Mouse (Mus musculus) lung, adult 18-20 months (tissue): ENCODE results near the gene Gab2.
"Not testable (repeated sequence)": the region's sequence is repeated elsewhere in the genome, so short reads cannot be mapped to it uniquely, and the experiment has no call there.

Experiments
- DNase-seq, 2 experiments: peaks; one replicate each; pipeline ENCODE4 v3.0.0; 2022; ENCODE audit warnings: mixed read lengths in 2 of 2

Gab2 gene

DNA sequence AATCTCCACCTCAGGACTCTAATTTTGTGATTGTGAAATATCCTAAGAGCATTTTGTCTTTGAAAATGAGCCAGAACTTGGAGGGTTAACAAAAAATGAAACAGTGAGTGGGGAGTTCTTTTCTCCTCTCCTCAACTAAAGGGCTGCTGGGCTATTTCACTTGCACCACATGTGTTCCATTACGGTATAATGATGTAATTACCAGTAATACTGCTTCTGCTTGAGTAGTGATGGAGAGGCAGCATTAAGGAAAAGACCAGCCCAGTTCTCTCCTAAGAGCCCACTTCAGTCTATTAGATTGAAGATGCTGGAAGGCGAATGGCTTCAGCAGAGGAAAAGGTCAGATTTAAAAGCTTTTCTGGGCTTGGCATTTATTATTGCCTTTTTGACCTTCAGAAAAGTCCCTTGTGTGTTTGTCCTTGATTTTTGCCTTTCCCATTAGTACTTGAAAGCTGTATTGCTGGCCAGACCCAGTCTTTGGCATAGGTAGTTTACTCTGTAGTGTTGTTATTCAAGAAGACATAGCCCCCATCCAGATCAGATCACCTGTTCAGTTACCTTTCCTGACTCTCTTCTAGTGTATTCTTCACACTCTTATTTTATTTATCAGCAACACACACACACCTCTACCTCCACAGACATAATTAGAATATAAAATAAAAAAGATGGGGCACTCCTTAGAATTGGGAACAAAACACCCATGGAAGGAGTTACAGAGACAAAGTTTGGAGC, 69.9 kb downstream of the Gab2 start:
- DNase-seq = no peak

DNA sequence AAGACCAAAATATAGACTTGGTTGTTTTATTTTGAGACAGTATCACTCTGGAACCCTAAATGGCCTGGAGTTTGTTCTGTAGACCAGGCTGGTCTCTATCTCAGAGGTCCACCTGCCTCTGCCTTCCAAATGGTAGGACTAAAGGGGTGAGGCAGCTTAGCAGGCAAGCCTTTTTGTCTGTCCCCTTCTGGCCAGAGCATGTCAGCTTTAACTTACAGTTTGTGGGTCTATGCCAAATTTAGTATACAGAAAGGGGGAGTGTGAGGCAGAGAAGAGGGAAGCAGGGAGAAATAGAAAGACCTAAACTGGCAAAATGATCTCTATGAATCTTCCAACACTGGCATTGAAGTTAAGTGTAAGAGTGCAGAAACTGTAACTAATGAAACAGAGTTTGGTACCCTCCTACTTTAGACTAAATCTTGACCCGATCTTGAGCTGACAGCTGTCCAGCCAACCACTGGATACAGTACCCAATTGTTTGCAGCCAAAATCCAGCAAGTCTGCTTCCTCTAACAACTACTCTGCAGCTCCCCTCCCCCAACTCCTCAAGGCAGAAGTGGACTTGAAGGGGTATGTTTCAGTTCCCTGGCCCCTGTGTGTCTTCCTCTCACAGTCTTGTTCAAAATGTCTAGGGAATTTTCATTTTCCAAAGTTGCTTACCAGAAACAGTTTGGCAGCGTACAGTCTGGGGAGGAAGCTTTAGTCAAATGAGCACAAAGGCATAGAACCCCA, 73.5 kb downstream of the Gab2 start:
- peak; percentile 19 to 32 for DNase-seq

DNA sequence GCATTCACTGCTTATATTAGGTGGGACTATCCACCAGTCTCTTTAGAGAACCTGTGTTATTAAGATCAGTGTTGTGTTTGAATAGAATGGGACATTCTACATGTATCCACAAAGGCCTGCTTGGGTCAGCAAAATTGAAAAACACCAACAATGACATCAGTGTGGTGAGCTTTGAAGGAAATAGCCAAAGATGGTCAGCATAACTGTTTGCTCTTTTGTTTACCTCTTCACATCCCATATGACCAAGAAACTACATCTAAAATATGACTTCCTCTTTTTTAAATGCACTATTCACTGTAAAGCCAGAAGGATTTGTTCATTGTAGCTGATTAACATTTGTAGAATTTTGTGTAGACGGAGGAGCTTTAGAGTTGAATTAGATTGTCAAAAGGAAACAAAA, 82.9 kb downstream of the Gab2 start:
- DNase-seq = no peak

DNA sequence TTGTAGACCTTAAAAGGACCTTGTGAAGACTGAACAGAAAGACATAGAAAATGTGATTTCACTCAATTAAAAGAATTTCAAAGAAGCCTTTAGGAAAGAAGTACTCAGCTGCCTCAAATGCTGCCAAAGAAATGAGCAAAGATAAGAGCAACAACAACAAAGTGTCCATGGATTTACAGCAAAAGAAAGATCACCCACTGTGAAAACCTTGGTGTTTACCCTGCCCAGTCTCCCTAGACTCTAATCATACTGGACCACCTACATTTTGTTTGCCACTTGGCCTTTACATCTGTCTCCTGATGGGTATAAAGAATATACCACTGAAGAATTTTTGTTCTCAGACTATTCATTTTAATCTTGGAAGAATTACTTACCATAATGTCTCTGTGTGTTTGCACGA, 89.7 kb downstream of the Gab2 start:
- no peak for DNase-seq

DNA sequence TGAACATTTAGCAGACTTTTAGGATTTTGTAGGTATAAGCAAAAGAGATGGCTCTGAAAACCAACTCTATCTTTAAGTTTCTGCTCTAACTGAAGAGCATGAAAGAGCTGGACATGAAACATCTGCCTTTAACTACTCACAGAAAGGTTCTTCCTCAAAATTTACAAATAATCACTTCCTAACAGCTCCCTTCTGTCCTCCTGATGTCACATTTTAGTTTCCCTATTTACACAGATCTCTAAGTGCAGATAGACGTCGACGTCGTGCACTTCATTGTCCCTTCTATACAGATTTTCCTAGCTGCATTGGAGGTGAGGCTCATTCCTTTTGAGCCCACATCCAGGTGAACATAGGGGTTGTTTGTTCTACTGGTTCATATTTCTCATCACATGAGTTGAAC, 90.3 kb downstream of the Gab2 start:
- DNase-seq = no peak

DNA sequence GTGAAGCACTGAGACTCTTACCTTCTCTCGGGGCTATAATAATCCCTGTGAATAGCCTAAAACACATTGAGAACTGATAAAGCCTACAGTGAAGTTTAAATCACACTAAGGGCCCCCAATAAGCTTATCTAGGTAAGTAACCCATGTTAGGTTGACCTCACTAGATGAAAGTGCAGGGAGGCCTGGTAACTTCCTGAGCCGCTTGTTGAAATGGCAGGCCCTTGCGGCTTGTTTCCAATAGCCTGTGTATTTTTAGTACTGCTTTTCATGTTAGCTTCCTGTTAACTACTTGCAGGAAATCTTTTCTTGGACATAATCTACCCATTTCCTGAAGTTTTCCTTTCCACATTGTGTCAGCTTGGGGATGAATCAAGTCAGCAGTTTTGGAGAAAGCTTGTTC, 90.7 kb downstream of the Gab2 start:
- peak; percentile 17 to 25 for DNase-seq

DNA sequence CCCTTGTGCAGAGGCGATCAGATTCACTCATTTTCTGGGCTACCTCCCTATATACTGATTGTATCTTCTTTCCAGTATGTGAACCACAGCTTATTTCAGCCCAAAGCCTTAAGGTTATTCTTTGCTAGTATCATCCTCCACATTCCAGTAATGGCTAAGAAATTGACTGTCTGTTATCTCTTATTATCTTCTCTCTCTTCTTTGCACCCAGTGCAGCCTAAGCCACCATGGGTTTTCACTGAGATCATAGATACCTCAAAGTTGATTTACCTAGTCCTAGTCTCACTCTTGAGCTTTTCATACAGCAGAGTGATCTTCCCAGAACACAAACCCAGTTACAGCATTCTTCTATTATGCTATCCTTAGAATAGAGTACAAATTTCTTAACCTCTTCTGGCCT, 100.5 kb downstream of the Gab2 start:
- DNase-seq = no peak

DNA sequence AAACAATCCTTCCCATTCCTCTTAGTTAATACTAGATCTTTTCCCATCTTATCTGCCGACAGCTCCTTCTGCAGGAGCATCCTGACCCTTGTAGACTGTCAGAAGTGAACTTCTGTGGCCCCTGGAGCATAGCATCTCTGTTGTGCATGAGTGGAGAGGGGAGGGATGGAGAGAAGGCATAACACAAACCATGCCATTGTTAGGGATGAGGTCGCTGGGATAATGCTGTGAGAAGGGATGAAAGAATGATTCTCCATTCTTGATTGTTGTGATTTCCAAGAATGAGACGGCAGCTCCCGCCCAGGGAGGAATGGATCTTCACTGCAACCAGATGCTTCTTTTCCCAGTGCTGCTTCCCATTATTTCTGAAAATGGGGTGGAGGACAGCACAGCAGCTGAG, 102.0 kb downstream of the Gab2 start:
- no peak for DNase-seq

DNA sequence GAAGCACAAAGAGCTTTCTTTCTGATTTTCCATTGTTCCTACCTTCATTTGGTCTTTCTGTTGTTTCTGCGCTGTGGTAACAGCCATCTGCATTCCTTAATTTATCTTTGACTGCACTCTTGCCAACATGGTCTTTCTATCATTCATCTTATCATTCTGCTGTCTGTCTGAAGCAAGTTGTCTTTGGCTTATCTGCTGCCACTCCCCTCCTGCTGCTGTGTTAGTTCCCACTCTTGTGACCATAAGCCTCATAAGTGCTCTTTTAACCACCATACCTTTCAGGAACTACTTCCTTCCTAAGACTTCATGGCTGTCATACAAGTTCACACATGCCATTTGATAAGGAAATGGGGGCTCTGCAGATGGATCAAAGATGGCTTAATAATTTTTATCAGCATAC, 102.6 kb downstream of the Gab2 start:
- no peak for DNase-seq

DNA sequence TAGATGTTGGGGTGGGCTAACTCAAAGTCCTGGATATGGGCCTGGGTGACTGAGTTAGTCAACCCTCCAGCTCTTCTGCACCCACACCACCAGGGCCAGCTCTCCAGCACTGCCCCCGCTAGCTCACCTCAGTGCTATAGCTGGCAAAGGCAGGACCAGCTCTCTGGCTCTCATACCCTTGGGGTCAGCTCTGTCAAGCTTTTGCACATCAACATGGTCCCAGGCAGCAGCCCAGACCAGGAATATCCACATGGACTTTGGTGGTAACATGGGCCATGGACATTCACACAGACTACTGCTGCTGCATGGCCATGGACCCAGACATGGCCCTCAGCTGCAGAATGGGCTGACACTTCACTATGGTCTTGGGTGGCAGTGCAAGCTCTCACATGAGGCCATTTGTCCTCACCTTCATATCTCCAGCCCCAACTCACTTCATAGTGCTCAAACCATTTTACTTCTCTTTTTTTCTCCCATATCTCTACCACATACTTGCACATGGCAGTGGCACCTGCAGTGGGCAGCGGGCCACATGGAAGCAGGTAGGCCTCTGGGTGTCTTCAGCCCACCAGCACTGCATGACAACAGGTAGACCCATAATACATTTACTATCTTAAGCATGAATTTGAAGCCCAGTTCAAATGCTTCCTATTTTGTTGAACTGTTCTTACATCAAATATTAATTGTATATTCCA, 106.1 kb downstream of the Gab2 start:
- DNase-seq = no peak

DNA sequence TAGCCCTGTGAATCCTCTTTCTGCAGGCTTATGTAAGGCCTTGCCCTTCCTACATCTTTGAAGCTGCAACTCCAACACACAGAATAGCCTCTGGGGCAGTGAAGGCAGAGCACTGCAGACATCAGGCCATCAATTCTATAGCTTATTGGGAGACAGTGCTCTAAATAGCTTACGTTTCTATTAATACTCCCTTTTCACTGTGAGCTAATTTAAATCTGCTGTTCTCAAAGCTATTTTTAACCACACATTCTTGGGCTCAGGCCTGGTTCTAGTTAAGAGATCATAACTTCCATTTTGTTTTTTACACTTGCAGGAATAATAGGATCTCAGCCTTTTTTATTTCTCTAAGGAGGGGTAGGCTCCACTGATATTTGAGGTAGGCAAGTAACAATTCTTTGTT, 107.7 kb downstream of the Gab2 start:
- no peak for DNase-seq

DNA sequence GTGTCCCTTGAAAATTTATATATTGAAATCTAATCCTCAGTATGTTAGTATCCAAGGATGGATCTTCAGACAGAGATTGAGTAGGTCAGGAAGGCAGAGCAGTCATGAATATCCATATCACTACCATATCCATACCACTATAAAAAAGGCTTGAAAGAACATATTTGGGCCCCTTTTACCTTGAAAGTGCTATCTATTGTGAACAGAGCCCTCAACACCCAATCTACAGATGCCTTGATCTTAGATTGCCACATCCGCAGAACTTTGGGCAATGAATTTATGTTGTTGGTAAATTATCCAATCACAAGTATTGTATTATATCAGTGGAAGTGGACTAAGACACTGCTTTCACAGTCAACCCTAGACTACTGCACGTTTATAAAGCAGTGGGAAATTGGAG, 122.5 kb downstream of the Gab2 start:
- no peak for DNase-seq

DNA sequence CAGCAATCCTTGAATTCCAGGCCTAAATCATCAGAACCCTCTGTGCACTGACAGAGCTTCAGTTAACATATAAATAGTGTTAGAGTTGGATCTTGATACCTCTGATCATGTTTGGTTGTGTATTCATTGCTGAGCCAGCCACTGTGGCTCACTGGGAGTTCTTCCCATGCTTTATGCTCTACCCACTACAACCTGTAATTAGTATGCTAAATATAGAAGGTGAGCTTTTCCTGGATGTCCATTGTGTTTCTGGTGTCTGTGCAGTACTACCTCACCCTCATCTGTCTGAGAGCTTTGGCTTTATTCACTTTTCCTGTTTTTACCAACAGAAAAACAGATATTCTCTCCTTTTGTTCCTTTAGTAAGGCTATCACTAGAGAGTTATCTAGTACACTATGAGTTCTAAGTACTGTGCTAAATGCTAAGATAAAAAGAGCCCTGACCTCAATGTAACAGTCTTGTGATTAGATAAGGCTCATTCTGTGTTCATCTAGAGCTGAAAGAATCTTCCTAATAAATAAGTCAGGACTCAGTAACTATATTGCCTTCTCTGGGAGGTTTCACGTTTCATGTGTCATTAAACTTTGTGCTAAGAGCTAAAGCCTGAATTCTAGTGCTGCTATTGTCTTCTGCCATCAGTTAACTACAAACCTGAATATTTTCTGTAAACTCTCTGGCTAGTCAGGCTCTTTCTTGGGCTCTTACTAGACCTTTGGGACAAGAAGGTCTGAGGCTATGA, 127.6 kb downstream of the Gab2 start:
- DNase-seq = no peak

DNA sequence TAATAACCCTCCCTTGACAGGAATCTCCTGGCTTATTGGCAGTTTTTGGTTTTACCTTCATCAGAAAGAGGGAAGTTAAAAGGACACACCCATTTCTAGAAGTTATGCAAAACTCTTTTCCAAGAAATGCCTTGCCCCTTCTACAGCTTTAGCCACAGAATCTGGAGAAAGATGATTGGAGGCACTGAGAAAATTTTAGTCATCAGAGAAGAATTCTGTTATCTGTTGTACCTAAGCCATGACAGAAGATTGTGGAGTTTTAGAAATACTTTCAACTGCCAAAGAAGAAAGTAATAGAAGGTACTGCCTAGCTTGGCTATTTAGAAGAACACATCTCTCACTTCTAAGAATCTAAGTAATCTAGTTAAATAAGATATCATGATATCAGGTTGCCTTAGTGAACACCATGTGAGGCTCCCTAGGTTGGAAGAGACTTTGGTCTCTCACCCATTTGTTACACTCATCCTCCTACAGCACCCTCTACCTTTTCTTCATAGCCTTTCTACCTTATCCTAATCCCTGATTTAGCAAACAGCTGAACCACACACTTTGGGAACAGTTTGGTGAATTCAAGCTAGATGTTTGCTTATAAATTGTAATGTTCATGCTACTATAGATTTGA, 128.8 kb downstream of the Gab2 start:
- DNase-seq = no peak

DNA sequence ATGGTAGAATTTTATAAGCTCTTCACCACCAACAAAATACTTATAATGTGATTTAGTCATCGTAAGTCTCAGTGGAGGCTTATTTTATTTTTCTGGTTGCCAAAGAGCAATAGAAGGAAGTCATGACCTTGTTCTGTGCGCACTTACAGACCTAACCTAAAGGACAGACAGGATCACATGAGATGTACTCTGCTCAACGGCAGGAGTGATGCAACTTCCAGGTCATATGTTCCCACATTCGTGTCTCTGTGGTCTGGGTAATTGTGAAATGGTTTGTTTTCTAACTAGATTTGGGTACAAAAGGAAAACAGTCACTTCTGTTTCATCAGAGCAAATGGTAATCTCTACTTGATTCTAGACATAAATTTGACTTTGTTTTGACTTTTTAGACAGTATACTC, 129.7 kb downstream of the Gab2 start:
- DNase-seq = peak; percentile 58 to 60

DNA sequence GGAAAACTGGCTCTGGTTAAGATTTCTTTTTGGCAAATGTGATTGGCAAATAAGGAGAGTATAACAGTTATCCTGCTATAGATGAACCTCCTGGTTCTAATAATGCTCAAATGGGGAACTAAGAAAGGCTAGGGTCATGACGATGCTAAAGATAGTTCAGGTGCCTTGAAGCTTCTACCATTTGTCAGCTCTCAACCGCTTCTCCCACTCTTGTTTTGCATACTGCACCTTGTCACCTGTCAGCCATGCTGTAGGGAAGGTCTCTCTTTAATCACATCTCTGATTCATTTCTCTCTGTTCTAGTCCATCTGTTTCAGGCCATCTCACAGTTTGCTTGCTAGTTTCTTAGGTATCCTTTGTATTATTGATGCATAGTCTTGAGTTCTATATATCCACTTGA, 142.4 kb downstream of the Gab2 start:
- no peak for DNase-seq

DNA sequence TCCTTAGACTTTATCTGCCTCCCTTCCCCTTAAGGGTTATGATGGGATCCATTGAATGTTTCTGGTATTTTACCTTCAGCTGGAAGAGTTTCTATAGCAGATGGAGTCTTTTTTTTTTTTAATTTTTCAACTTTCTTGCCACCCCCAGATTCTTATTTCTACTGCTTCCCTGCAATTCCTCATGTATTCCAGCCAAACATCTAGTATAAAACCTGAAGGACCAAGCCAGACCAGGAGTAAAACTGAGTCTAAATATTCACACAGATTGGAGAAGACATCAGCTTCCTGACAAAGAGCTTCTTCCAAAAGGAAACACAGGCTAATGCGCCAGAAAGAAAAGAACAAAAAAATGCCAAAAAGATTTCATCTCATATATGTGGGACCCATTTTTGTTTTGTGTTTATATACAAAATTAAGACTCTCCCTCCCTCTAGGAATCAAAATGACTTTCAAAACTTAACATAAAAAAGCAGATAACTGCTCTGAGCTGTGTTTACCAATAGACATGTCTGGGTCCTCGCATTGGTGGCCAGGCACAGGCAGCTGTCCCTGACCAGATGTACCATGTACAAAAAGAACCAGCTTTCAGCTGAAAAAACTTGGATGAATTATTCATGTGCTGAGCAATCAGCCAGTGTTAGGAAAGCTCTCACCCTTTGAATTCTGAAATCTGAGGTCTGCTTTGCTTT, 164.0 kb downstream of the Gab2 start:
- DNase-seq = no peak

DNA sequence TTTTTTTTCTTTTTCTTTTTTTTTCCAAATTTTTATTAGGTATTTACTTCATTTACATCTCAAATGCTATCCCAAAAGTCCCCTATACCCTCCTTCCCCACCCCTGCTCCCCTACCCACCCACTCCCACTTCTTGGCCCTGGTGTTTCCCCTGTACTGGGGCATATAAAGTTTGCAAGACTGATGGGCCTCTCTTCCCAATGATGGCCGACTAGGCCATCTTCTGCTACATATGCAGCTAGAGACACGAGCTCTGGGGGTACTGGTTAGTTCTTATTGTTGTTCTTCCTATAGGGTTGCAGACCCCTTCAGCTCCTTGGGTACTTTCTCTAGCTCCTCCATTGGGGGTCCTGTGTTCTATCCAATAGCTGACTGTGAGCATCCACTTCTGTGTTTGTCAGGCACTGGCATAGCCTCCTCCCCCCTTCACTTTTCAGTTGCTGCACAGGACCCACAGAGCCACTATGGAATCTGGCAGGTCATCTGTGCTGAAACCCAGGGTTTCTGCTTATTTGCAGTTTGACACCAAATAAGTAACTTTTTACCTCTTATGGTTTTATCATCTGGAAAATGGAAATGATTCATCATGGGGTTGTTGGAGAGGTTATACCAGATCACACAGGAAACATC, 164.7 kb downstream of the Gab2 start:
- not testable (repeated sequence) for DNase-seq

DNA sequence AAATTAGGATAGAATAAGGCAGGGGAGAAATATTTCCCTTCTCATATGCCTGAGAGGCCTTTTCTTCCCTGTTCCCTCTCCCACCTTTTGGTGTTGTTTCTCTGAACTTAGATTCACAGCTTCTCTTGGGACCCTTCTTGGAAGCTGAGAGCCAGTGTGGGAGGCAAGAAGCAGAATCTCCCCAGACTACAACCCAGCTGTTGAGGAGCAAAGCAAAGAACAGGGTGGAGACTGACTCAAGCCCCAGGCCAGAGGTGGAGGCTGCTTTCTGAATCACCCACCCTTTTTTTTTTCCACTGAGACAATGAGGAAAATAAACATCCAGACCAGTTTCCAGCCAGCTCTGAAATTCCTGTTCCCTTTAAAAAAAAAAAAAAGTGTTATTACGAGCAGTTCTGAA, 166.3 kb downstream of the Gab2 start:
- peak; percentile 30 to 48 for DNase-seq

DNA sequence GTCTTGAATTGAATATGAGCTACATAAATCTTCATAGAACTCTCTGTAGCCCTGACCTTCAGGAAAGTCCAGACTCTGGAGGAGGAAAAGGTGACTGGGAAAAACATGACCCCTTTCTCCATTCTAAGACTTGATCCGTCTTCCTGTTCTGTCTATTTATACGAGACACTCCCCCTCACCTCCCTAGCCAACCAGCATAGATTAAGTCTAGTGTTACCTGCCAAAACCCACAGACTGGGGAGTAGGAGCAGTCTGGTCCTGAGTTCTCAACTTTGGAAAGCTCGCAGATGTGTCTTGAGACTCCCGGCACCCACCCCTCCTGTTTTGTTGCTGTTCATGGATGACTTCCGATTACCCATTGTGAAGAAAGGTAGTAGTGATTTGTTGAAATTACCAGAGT, 166.8 kb downstream of the Gab2 start:
- peak in 1 of 2 experiments; percentile 14 for DNase-seq

DNA sequence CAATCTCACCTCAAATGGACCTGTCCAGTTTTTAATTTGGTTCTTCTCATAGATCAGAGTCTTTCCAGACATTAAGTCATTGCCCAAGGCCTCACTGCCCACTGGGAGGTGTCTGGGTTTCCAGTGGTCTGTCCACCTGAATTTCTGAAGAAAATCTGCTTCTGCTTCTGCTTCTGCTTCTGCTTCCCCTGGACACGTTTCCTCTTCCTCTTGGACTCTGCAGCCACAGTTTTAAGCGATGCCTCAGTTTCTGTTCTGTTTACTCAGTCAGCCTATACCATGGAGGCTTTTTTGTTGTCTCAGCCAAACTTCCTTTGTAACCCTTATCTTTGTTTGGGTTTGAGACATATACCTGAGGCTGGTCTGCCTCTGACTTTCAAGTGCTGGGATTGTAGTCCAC, 170.3 kb downstream of the Gab2 start:
- DNase-seq = peak; percentile 16 to 30

DNA sequence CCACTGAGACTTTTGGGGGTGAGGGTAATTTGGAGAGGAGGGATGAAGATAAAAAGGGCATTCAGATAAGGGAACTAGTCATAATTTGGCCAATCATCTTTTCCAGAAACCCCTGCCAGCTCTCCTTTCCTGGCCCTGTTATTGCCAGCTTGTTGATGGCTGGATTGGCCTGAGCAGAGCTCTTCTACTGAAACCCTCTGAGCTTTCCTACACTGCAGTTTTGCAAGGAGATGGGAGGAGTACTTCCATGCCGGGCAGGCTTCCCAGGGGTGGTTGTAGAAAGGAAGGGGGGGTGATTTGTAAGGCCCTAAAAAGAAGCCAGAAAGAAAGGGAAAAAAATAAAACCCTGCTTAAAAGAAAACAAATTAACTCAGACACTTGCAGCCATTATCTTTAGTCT, 181.2 kb downstream of the Gab2 start:
- DNase-seq = peak; percentile 42 to 57
